Mouse (Mus musculus) CH12.LX (cell line): ENCODE measurements around the gene Pafah1b2. TPM values are rescaled to one million over a fixed set of nuclear protein-coding genes. Genes with fewer than 3 reads are reported as not detected.
A peak's percentile ranks its signal among the peaks of the same experiment; 100 is the strongest.

ENCODE experiments used
- DNase-seq: peaks from one replicate; pipeline ENCODE4 v3.0.0-alpha.2; 2013; ENCODE audit errors: extremely low read depth
- H3K27ac ChIP-seq: 2 replicates; pipeline ENCODE4 v1.5.1; 2012; ENCODE audit warnings: low read depth, mild to moderate bottlenecking, control low read depth, moderate library complexity; ENCODE audit not compliant: insufficient read depth
- H3K27me3 ChIP-seq: replicated peaks from 2 replicates; pipeline ENCODE3; 2012; ENCODE audit warnings: inconsistent platforms
- H3K36me3 ChIP-seq, 2 experiments: replicated peaks in 1 of 2; 2 replicates each; pipeline versions ENCODE3 to v1.6.1; 2012; ENCODE audit warnings: inconsistent platforms in 1 of 2, low read length in 1 of 2, mild to moderate bottlenecking in 1 of 2, mixed read lengths in 1 of 2, moderate library complexity in 1 of 2; ENCODE audit not compliant: control insufficient read depth in 1 of 2, insufficient read depth in 1 of 2
- H3K4me1 ChIP-seq, 2 experiments: 2 replicates each; pipeline ENCODE4 v1.6.1; 2012; ENCODE audit warnings: inconsistent platforms in 1 of 2, moderate library complexity in 1 of 2; ENCODE audit not compliant: insufficient read depth in 2 of 2, control insufficient read depth in 1 of 2
- H3K4me2 ChIP-seq: 2 replicates; pipeline ENCODE4 v1.6.1; 2012; ENCODE audit warnings: low read depth, mild to moderate bottlenecking, control low read depth; ENCODE audit not compliant: poor library complexity, insufficient read depth, severe bottlenecking
- H3K4me3 ChIP-seq, 3 experiments: fragments of 150-350 bp in 1 of 3; sonication (generic) in 1 of 3; replicated peaks in 1 of 3; 2 replicates each; pipeline versions ENCODE3 to v1.5.1; 2011 to 2012; ENCODE audit warnings: low read depth in 2 of 3, low read length in 2 of 3, mild to moderate bottlenecking in 2 of 3, moderate library complexity in 2 of 3, control low read depth in 1 of 3, improper control_type of control experiment in 1 of 3, inconsistent platforms in 1 of 3, mixed read lengths in 1 of 3; ENCODE audit not compliant: poor library complexity in 1 of 3
- H3K79me2 ChIP-seq: replicated peaks from 2 replicates; pipeline ENCODE4 v1.6.1; 2012; ENCODE audit warnings: mild to moderate bottlenecking, moderate library complexity; ENCODE audit not compliant: control insufficient read depth, poor library complexity, insufficient read depth, severe bottlenecking; ENCODE audit errors: extremely low read depth
- H3K9ac ChIP-seq: 2 replicates; pipeline ENCODE4 v1.6.1; 2012; ENCODE audit warnings: low read depth, mild to moderate bottlenecking, control low read depth, moderate library complexity; ENCODE audit not compliant: insufficient read depth
- H3K9me3 ChIP-seq: replicated peaks from 2 replicates; pipeline ENCODE3; 2012; ENCODE audit warnings: low read length, inconsistent platforms, mixed read lengths
- BHLHE40 ChIP-seq: IDR thresholded peaks from 2 replicates; pipeline ENCODE4 v1.6.1; 2011; ENCODE audit warnings: mild to moderate bottlenecking, low read depth, low read length, improper control_type of control experiment
- CHD1 ChIP-seq: IDR thresholded peaks from 2 replicates; pipeline ENCODE4 v1.6.1; 2012; ENCODE audit warnings: low read depth, low read length, improper control_type of control experiment, inconsistent platforms
- CHD2 ChIP-seq: IDR thresholded peaks from 2 replicates; pipeline ENCODE4 v1.6.1; 2011; ENCODE audit warnings: low read length, improper control_type of control experiment
- CTCF ChIP-seq, 2 experiments: IDR thresholded peaks in 1 of 2; conservative IDR thresholded peaks in 1 of 2; 2 replicates each; pipeline ENCODE4 v1.5.1; 2011 to 2012; ENCODE audit warnings: low read depth in 2 of 2, low read length in 2 of 2, improper control_type of control experiment in 1 of 2, inconsistent platforms in 1 of 2, mild to moderate bottlenecking in 1 of 2, moderate library complexity in 1 of 2
- ELF1 ChIP-seq: IDR thresholded peaks from 2 replicates; pipeline ENCODE4 v1.6.1; 2014; ENCODE audit warnings: low read depth, mild to moderate bottlenecking, inconsistent platforms, low read length, improper control_type of control experiment
- EP300 ChIP-seq: IDR thresholded peaks from 2 replicates; pipeline ENCODE4 v1.6.1; 2011; ENCODE audit warnings: low read length, improper control_type of control experiment
- ETS1 ChIP-seq: conservative IDR thresholded peaks from 2 replicates; pipeline ENCODE4 v1.6.1; 2012; ENCODE audit warnings: low read depth, mild to moderate bottlenecking, inconsistent platforms, low read length, improper control_type of control experiment, moderate library complexity
- GABPA ChIP-seq: IDR thresholded peaks from 2 replicates; pipeline ENCODE4 v1.6.1; 2012; ENCODE audit warnings: low read depth, low read length, improper control_type of control experiment, inconsistent platforms; ENCODE audit not compliant: insufficient replicate concordance
- JUN ChIP-seq: IDR thresholded peaks from 2 replicates; pipeline ENCODE4 v1.6.1; 2011; ENCODE audit warnings: low read depth, mild to moderate bottlenecking, low read length, improper control_type of control experiment, moderate library complexity; ENCODE audit not compliant: insufficient read depth
- JUND ChIP-seq: conservative IDR thresholded peaks from 2 replicates; pipeline ENCODE4 v1.6.1; 2011; ENCODE audit warnings: low read depth, low read length, improper control_type of control experiment
- KAT2A ChIP-seq: IDR thresholded peaks from 2 replicates; pipeline ENCODE4 v1.6.1; 2012; ENCODE audit warnings: low read length, improper control_type of control experiment, inconsistent platforms; ENCODE audit not compliant: insufficient replicate concordance
- MAX ChIP-seq: IDR thresholded peaks from 2 replicates; pipeline ENCODE4 v1.6.1; 2011; ENCODE audit warnings: low read length, improper control_type of control experiment
- MYC ChIP-seq: IDR thresholded peaks from 2 replicates; pipeline ENCODE4 v1.6.1; 2011; ENCODE audit warnings: low read depth, mild to moderate bottlenecking, improper control_type of control experiment, low read length
- NRF1 ChIP-seq: IDR thresholded peaks from 2 replicates; pipeline ENCODE4 v1.6.1; 2014; ENCODE audit warnings: low read depth, mild to moderate bottlenecking, inconsistent platforms, low read length, improper control_type of control experiment, moderate library complexity
- PAX5 ChIP-seq: IDR thresholded peaks from 2 replicates; pipeline ENCODE4 v1.6.1; 2012; ENCODE audit warnings: low read length, inconsistent platforms, mixed read lengths
- POLR2AphosphoS2 ChIP-seq: IDR thresholded peaks from 2 replicates; pipeline ENCODE4 v1.6.1; 2011; ENCODE audit warnings: low read depth, low read length, improper control_type of control experiment
- RCOR1 ChIP-seq: conservative IDR thresholded peaks from 2 replicates; pipeline ENCODE4 v1.6.1; 2012; ENCODE audit warnings: low read depth, mild to moderate bottlenecking, inconsistent platforms, low read length, improper control_type of control experiment
- SIN3A ChIP-seq: IDR thresholded peaks from 2 replicates; pipeline ENCODE4 v1.6.1; 2012; ENCODE audit warnings: low read length, improper control_type of control experiment, inconsistent platforms
- SMC3 ChIP-seq: IDR thresholded peaks from 2 replicates; pipeline ENCODE4 v1.6.1; 2011; ENCODE audit warnings: low read depth, low read length, improper control_type of control experiment
- USF1 ChIP-seq: IDR thresholded peaks from 2 replicates; pipeline ENCODE4 v1.6.1; 2014; ENCODE audit warnings: low read depth, mild to moderate bottlenecking, inconsistent platforms, low read length, improper control_type of control experiment
- USF2 ChIP-seq: conservative IDR thresholded peaks from 2 replicates; pipeline ENCODE4 v1.6.1; 2011; ENCODE audit warnings: low read depth, low read length, improper control_type of control experiment
- ZC3H11A ChIP-seq: IDR thresholded peaks from 2 replicates; pipeline ENCODE4 v1.6.1; 2012; ENCODE audit warnings: low read depth, mild to moderate bottlenecking, inconsistent platforms, low read length, improper control_type of control experiment
- ZMIZ1 ChIP-seq: IDR thresholded peaks from 2 replicates; pipeline ENCODE4 v1.6.1; 2012; ENCODE audit warnings: low read depth, mild to moderate bottlenecking, inconsistent platforms, low read length, improper control_type of control experiment
- dilution Hi-C: fragments of 300-500 bp; cut with MboI; formaldehyde crosslinking; loops from 2 replicates; pipeline ENCODE4 v1.14.3; 2020; ENCODE audit warnings: low sequenced_read_pairs; ENCODE audit not compliant: extremely low pct_unique_long_range_greater_than_20kb, extremely low pct_ligation_motif_present
- in situ Hi-C: fragments of 300-500 bp; cut with MboI; formaldehyde crosslinking; loops from 3 replicates; pipeline ENCODE4 v1.14.3; 2019; ENCODE audit warnings: low sequenced_read_pairs, low pct_ligation_motif_present, low pct_unique_long_range_greater_than_20kb, mixed read lengths
- polyA plus RNA-seq: library from polyadenylated mRNA; unstranded; fragments of >175 nt; gene quantifications from 2 replicates; pipeline ENCODE4 v1.2.1, GENCODE M21; 2012; ENCODE audit warnings: low read depth; ENCODE audit not compliant: insufficient read length
- total RNA-seq, 2 experiments: library from RNA; depleted of rRNA; stranded (reverse); fragments of 300-350 nt in 1 of 2; fragments of >200 nt in 1 of 2; gene quantifications; 2 replicates each; pipeline ENCODE4 v1.2.3; 2012 to 2014

The Pafah1b2 gene
- total and polyA plus RNA-seq, 3 experiments, result 94.8 to 122 (median 109) TPM

GRCm38 (mm10) chr9:46046724-46047517, 34.4 kb upstream of the Pafah1b2 start (continued):
- no peak for TF ChIP-seq USF2
- peak; percentile 97 for TF ChIP-seq EP300
- no peak for TF ChIP-seq POLR2AphosphoS2
- TF ChIP-seq CHD1, result no peak
- peak; percentile 61; the same call in 1 of the 2 replicates for TF ChIP-seq CHD2
- no peak for TF ChIP-seq CTCF (conservative IDR thresholded peaks at IDR 0.05 in 1 of 2, IDR thresholded peaks at IDR 0.05 in 1 of 2; ENCODE audit: low read depth in 2 of 2, low read length in 2 of 2)
- no peak for TF ChIP-seq KAT2A
- TF ChIP-seq USF1, result no peak
- no peak for TF ChIP-seq PAX5
- TF ChIP-seq RCOR1, result peak; percentile 88
- no peak for TF ChIP-seq GABPA
- no peak for TF ChIP-seq NRF1
- no peak for TF ChIP-seq ZMIZ1

- Histone ChIP-seq H3K4me3 (no peak overlapping the region), H3K27me3 (no peaks in the 10 kb centered on the region), H3K27ac (no peak overlapping the region), H3K9me3 (no peaks in the 10 kb centered on the region), H3K36me3 (peaks cover 3 to 45% of the 10 kb centered on the region in 2 experiments), H3K4me1 (peaks cover 13 to 43% of the 10 kb centered on the region in 2 experiments), H3K4me2 (no peak overlapping the region), H3K9ac (no peak overlapping the region), H3K79me2 (peaks cover 29% of the 10 kb centered on the region)
- in situ Hi-C loops (no loop called here), dilution Hi-C loops (no loop called here)
- TF ChIP-seq JUND (no peak), BHLHE40 (no peak), MAX (no peak), GABPA (no peak), ETS1 (no peak), MYC (no peak), SIN3A (no peak), JUN (no peak), CHD2 (no peak), CTCF (conservative IDR thresholded peaks at IDR 0.05 in 1 of 2, IDR thresholded peaks at IDR 0.05 in 1 of 2; ENCODE audit: low read depth in 2 of 2, low read length in 2 of 2) (no peak), SMC3 (no peak), ELF1 (no peak), PAX5 (no peak), ZC3H11A (no peak), NRF1 (no peak)
- DNase-seq, result no peak
These were observed 31.1 kb upstream of the Pafah1b2 start for GRCm38 (mm10) chr9:46043626-46044025.
